Mouse (Mus musculus): ENCODE measurements at regions not wholly inside any gene's neighbourhood (a gene's known extent, or its start where the extent isn't known, plus 50 kb on each side); places are given as distances from the start of the nearest gene placed in this dataset.

DNA sequence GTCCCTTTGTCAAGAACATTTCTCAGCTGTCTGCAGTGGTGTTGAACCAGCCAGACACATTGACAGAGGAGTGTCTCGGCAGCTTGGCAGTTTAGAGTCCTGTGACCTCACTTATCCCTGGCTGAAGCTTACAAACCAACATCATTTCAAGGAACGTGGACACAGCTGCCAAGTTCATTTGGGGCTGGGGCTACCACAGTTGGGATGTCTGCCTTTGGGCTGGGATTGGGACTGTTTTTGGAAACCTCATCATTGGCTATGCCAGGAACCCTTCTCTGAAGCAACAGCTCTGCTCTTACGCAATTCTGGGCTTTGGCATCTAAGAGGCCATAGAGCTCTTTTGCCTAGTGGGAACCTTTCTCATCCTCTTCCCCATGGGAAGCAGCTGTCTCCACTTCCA lies 200.4 kb downstream of the Gm15262 start:
- Histone ChIP-seq H3K9ac (ENCODE audit: low read length) (no peak overlapping the region), H3K36me3 (ENCODE audit: control insufficient read depth, insufficient read depth, low read length) (no peaks in the 10 kb centered on the region), H3K27ac (ENCODE audit: low read depth, low read length) (no peak overlapping the region), H3K4me1 (ENCODE audit: control insufficient read depth, insufficient read depth, low read length) (no peaks in the 10 kb centered on the region), H3K27me3 (replicated peaks; ENCODE audit: control insufficient read depth, insufficient read depth, low read length) (no peaks in the 10 kb centered on the region), H3K4me2 (ENCODE audit: low read length) (no peak overlapping the region), H3K9me3 (replicated peaks; ENCODE audit: control insufficient read depth, low read length) (no peaks in the 10 kb centered on the region), H3K4me3 (ENCODE audit: low read depth, low read length) (no peak overlapping the region)
- no peak for DNase-seq (ENCODE audit: low spot score)
- no peak for ATAC-seq
- WGBS, result 78% methylated on average over 3 of the region's 3 CpGs

DNA sequence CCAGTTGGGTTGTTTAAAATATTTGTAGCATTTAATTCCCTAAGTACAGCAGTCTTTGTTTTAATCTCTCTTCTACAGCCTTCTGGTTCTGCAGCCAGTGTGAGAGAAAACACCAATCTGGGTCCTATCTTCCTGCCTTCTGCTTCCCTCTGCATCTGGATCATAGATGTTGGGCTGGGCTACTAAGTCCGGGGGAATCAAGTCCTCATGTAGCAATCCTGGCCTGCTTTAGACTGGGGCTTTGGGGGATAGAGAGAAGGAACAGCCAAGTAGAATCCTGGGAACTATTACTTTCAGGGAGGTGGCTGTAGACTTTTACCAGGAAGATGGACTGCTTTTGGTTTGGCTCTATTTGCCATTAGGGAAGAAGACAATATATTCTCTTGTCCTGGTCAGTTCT lies 205.5 kb upstream of the Rai2 start:
- Histone ChIP-seq H3K9me3 (replicated peaks; ENCODE audit: control insufficient read depth, low read length) (no peaks in the 10 kb centered on the region), H3K4me3 (ENCODE audit: low read depth, low read length) (no peak overlapping the region), H3K9ac (ENCODE audit: low read length) (no peak overlapping the region), H3K27me3 (replicated peaks; ENCODE audit: control insufficient read depth, insufficient read depth, low read length) (no peaks in the 10 kb centered on the region), H3K27ac (ENCODE audit: low read depth, low read length) (no peak overlapping the region), H3K4me2 (ENCODE audit: low read length) (no peak overlapping the region), H3K4me1 (ENCODE audit: control insufficient read depth, insufficient read depth, low read length) (no peaks in the 10 kb centered on the region), H3K36me3 (ENCODE audit: control insufficient read depth, insufficient read depth, low read length) (no peaks in the 10 kb centered on the region)
- 80% methylated on average over 1 of the region's 1 CpGs for WGBS
- DNase-seq (ENCODE audit: low spot score) (no peak), ATAC-seq (no peak)

DNA sequence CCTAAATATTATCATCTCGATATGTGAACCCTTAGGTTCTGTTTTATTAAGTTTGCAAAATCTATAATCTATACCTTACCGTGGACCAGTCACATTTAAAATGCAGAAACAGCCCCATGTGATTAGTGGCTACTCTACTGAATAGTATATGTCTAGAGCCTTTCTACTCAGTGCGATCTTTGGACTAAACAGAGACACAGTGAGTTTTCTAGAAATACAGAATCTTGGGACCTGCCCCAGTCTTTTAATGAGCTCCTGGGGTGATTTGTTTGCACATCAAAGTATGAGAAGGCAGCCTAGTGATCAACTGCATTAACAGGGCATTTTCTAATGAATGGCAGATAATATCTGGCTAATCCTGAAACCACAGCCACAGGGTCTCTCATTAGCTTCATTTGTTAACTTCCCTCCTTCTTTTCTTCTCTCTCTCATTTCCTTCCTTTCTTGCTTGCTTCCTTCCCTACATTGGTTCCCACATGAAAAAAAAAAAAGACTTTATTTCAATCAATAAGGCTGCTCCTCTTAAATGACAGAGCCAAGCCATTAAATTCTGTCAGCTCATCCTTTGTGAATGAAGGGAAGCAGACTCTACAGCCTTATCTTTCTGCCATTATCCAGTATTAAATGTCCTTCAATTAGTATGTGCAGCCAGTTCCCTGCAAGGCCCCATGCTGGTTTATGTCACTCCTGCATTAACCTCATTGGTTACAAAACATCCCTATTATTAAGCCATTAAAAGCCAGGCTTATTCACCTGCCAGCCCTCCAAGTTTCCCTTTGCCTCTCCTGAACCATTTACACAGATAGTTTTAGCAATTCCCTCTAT lies 193.2 kb upstream of the Rai2 start:
- Histone ChIP-seq H3K27ac (ENCODE audit: low read depth, low read length) (no peak overlapping the region; the same call in 1 of the 2 replicates), H3K27me3 (replicated peaks; ENCODE audit: control insufficient read depth, insufficient read depth, low read length) (no peaks in the 10 kb centered on the region), H3K4me1 (ENCODE audit: control insufficient read depth, insufficient read depth, low read length) (no peaks in the 10 kb centered on the region; the same call in 1 of the 2 replicates), H3K4me2 (ENCODE audit: low read length) (no peak overlapping the region), H3K9me3 (replicated peaks; ENCODE audit: control insufficient read depth, low read length) (no peaks in the 10 kb centered on the region), H3K9ac (ENCODE audit: low read length) (no peak overlapping the region), H3K36me3 (ENCODE audit: control insufficient read depth, insufficient read depth, low read length) (no peaks in the 10 kb centered on the region), H3K4me3 (ENCODE audit: low read depth, low read length) (no peak overlapping the region)
- 42% methylated on average over 3 of the region's 3 CpGs for WGBS
- peak; percentile 65; the same call in 1 of the 2 replicates for ATAC-seq
- DNase-seq (ENCODE audit: low spot score), result peak; percentile 61

DNA sequence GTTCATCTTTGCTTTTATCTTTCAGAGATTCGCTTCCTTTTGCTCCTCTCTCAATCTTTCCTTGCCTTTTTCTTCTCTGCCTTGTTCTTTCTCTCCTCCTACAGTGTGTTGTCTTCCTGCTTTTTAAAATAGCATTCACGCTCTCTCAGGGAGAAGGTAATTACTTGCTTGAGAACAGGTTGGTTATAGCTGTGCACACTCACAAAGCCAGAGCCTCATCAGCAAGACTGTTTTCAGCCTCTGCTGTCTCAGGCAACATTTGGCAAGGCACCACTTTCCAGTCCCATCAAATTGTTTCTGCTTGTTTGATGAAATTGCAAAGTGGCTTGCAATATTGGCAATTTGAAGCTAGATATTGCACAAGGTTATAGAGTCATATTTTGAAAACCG lies 192.6 kb upstream of the Rai2 start:
- H3K4me2 ChIP-seq (ENCODE audit: low read length), result no peak overlapping the region
- no peak overlapping the region for H3K9ac ChIP-seq (ENCODE audit: low read length)
- no peak overlapping the region for H3K4me3 ChIP-seq (ENCODE audit: low read depth, low read length)
- no peaks in the 10 kb centered on the region for H3K27me3 ChIP-seq (replicated peaks; ENCODE audit: control insufficient read depth, insufficient read depth, low read length)
- 42% methylated on average over 3 of the region's 3 CpGs for WGBS
- H3K9me3 ChIP-seq (replicated peaks; ENCODE audit: control insufficient read depth, low read length), result no peaks in the 10 kb centered on the region
- ATAC-seq (no peak), DNase-seq (ENCODE audit: low spot score) (no peak)
- H3K4me1 ChIP-seq (ENCODE audit: control insufficient read depth, insufficient read depth, low read length), result no peaks in the 10 kb centered on the region; the same call in 1 of the 2 replicates
- H3K27ac ChIP-seq (ENCODE audit: low read depth, low read length), result no peak overlapping the region; the same call in 1 of the 2 replicates
- H3K36me3 ChIP-seq (ENCODE audit: control insufficient read depth, insufficient read depth, low read length), result no peaks in the 10 kb centered on the region

DNA sequence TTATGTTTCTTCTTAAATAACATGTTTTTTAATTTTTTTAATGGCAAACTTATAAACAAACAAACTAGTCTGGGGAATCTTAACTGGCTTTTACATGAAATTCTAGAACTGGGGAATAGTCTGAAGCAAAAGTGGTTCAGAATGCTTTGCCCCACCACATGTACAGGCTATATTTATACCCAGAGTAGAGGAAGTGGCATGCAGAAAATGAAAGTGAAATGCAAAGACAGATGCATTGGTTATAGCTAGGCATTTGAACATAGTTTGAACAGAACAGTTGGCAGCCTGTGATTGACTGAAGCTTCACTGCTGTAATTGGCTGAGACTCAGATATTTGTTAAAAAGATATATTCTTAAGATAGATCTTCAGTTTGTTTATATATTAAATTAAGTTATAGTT lies 179.6 kb upstream of the Rai2 start:
- no peak overlapping the region for H3K27ac ChIP-seq (ENCODE audit: low read depth, low read length)
- H3K9ac ChIP-seq (ENCODE audit: low read length), result no peak overlapping the region
- H3K4me3 ChIP-seq (ENCODE audit: low read depth, low read length), result no peak overlapping the region
- no peaks in the 10 kb centered on the region for H3K4me1 ChIP-seq (ENCODE audit: control insufficient read depth, insufficient read depth, low read length)
- ATAC-seq, result no peak
- no peaks in the 10 kb centered on the region for H3K9me3 ChIP-seq (replicated peaks; ENCODE audit: control insufficient read depth, low read length)
- H3K36me3 ChIP-seq (ENCODE audit: control insufficient read depth, insufficient read depth, low read length), result no peaks in the 10 kb centered on the region
- no peak overlapping the region for H3K4me2 ChIP-seq (ENCODE audit: low read length)
- DNase-seq (ENCODE audit: low spot score), result no peak
- no peaks in the 10 kb centered on the region for H3K27me3 ChIP-seq (replicated peaks; ENCODE audit: control insufficient read depth, insufficient read depth, low read length)

DNA sequence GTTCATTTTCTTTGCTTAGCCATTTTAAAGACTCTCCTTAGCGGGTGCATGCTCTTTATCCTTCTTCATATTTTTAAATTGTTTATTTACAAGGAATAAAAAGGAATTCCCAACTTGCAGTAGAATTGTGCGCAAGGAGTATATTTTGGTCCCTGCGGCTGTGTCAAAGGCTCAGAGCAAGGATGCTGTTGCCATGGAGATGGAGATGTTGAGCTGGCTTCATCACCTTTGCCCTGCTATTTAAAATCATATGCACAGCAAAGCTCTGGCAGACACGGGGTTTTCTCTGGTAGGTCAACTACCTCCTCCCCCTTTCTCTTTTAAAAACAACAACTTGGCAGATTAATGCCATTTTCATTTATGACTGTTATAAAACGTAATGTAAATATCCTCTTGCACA lies 160.0 kb upstream of the Rai2 start:
- H3K4me1 ChIP-seq (ENCODE audit: control insufficient read depth, insufficient read depth, low read length), result no peaks in the 10 kb centered on the region
- H3K36me3 ChIP-seq (ENCODE audit: control insufficient read depth, insufficient read depth, low read length), result no peaks in the 10 kb centered on the region
- H3K4me2 ChIP-seq (ENCODE audit: low read length), result no peak overlapping the region
- no peak overlapping the region for H3K27ac ChIP-seq (ENCODE audit: low read depth, low read length)
- DNase-seq (ENCODE audit: low spot score) (peak; percentile 49), ATAC-seq (no peak)
- 49% methylated on average over 5 of the region's 5 CpGs for WGBS
- H3K4me3 ChIP-seq (ENCODE audit: low read depth, low read length), result no peak overlapping the region
- no peaks in the 10 kb centered on the region for H3K27me3 ChIP-seq (replicated peaks; ENCODE audit: control insufficient read depth, insufficient read depth, low read length)
- no peaks in the 10 kb centered on the region for H3K9me3 ChIP-seq (replicated peaks; ENCODE audit: control insufficient read depth, low read length)
- H3K9ac ChIP-seq (ENCODE audit: low read length), result no peak overlapping the region

DNA sequence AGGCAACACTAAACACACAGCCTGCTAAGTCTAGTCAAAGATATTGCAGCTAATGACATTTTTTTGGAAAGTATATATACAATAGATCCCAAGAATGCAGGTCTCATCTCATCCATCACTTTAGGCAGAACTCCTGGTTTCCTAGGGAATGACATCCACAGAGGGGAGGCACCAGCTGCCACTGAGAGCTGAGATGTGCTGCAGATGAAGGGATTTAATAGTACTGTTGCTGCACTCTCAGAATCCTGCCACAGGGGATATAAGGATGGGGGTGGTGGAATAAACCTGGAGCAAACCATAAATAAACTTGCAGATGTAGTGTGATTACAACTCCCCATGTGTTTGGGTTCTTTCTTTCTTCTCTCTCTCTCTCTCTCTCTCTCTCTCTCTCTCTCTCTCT lies 158.4 kb upstream of the Rai2 start:
- H3K4me2 ChIP-seq (ENCODE audit: low read length), result no peak overlapping the region
- DNase-seq (ENCODE audit: low spot score) (peak; percentile 4), ATAC-seq (no peak)
- H3K9ac ChIP-seq (ENCODE audit: low read length), result no peak overlapping the region
- H3K9me3 ChIP-seq (replicated peaks; ENCODE audit: control insufficient read depth, low read length), result no peaks in the 10 kb centered on the region
- no peaks in the 10 kb centered on the region for H3K36me3 ChIP-seq (ENCODE audit: control insufficient read depth, insufficient read depth, low read length)
- H3K27ac ChIP-seq (ENCODE audit: low read depth, low read length), result no peak overlapping the region
- no peaks in the 10 kb centered on the region for H3K4me1 ChIP-seq (ENCODE audit: control insufficient read depth, insufficient read depth, low read length)
- no peak overlapping the region for H3K4me3 ChIP-seq (ENCODE audit: low read depth, low read length)
- no peaks in the 10 kb centered on the region for H3K27me3 ChIP-seq (replicated peaks; ENCODE audit: control insufficient read depth, insufficient read depth, low read length)

DNA sequence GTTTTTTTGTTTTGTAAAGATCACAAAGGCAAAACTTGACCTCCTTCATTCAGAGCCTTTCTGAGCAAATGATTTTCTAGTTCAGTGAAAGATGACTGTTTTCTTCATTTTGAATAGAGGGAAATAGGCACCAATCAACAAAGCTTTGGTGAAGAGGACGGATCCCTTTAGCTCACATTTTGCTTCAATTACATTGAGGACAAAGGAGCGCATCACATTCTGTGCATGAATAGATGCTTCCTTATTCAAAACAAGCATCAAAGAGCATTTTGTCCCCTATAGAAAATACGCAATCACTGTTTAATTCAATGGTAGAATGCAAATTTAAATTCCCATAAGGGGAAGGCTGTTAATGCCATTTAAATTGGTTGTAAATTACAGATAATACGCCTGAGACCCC lies 150.4 kb upstream of the Rai2 start:
- DNase-seq (ENCODE audit: low spot score), result peak; percentile 56
- Histone ChIP-seq H3K4me2 (ENCODE audit: low read length) (no peak overlapping the region), H3K4me1 (ENCODE audit: control insufficient read depth, insufficient read depth, low read length) (no peaks in the 10 kb centered on the region), H3K9ac (ENCODE audit: low read length) (no peak overlapping the region), H3K27me3 (replicated peaks; ENCODE audit: control insufficient read depth, insufficient read depth, low read length) (no peaks in the 10 kb centered on the region), H3K36me3 (ENCODE audit: control insufficient read depth, insufficient read depth, low read length) (no peaks in the 10 kb centered on the region), H3K27ac (ENCODE audit: low read depth, low read length) (no peak overlapping the region), H3K4me3 (ENCODE audit: low read depth, low read length) (no peak overlapping the region), H3K9me3 (replicated peaks; ENCODE audit: control insufficient read depth, low read length) (no peaks in the 10 kb centered on the region)
- 42% methylated on average over 4 of the region's 4 CpGs for WGBS
- ATAC-seq, result peak; percentile 65

DNA sequence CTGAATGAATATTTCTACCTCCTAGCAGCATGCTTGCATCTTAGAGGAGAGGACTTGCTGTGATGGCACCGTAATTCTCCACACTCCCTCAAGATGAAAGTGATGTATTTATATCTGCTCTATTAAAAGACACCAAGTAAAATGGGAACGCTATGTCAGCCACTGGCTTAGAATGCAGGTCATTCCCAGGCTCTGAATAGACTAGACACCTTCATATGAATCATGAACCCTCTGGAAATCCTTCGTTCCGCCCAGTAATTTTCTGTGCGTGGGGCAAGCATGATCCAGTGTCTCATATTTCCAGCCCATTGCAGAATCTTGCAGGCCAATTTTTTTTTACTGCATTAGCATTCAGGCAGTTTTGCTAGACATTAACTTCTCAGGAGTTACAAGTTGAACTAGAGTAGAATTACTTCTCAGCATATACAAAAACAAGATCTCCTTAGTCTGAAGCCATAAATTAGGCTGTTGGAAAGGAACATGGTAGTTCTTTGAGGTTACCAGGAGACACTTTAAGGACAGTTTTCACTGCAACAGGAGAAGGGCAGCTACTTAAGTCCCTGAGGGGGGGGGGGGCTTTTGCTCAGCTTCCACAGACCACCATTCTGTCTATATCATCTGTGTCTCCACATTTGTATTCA lies 134.7 kb upstream of the Rai2 start:
- DNase-seq (ENCODE audit: low spot score) (no peak), ATAC-seq (no peak)
- H3K27ac ChIP-seq (ENCODE audit: low read depth, low read length), result no peak overlapping the region
- H3K36me3 ChIP-seq (ENCODE audit: control insufficient read depth, insufficient read depth, low read length), result no peaks in the 10 kb centered on the region
- WGBS, result 92% methylated on average over 5 of the region's 5 CpGs
- H3K4me3 ChIP-seq (ENCODE audit: low read depth, low read length), result no peak overlapping the region
- no peaks in the 10 kb centered on the region for H3K4me1 ChIP-seq (ENCODE audit: control insufficient read depth, insufficient read depth, low read length)
- H3K9ac ChIP-seq (ENCODE audit: low read length), result no peak overlapping the region
- no peaks in the 10 kb centered on the region for H3K9me3 ChIP-seq (replicated peaks; ENCODE audit: control insufficient read depth, low read length)
- no peaks in the 10 kb centered on the region for H3K27me3 ChIP-seq (replicated peaks; ENCODE audit: control insufficient read depth, insufficient read depth, low read length)
- H3K4me2 ChIP-seq (ENCODE audit: low read length), result no peak overlapping the region
